Comparison of ENCODE assay signal across 9 mouse cellular contexts in the genomic region with DNA sequence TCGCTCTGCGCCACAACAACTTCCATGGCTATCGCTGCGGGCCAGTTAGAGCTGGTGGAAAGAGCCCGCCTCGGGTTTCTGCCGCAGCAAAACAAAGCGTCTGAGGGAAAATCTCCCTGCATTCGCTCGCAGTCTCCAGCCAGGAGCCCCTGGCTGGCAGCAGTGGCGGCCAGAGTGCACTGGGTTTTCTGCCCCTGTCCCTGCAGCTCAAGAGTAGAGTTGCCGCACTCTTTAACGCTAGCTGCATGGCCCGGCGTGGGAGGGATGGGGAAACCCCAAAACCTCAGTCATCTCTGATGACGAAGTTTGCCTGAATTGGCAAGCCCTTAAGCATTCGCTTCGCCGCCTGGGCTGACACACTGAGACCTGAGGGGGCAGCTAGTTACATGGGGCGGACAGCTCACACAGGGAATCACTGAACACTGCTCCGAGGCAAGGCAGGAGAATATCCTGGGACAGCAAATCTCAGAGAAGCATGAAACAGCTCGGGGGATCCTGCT. TPM values are rescaled to one million over a fixed set of nuclear protein-coding genes. Genes with fewer than 3 reads are reported as not detected.
A peak's percentile ranks its signal among the peaks of the same experiment; 100 is the strongest.
DNase-seq lines count a peak whose midpoint lies in the region; ATAC-seq lines count a peak whose summit lies in the region.
"Had no signal": no experiment of that assay in that cellular context is flagged by ENCODE, and none has a peak within 500 bp of the region (broad histone marks: within the 10 kb centered on the region; RNA-seq: fewer than 3 reads in every experiment).

Kcnk10 (minus strand) TSS at position 450 of the 500 bp plus-strand sequence.

- WGBS in heart, embryonic 13.5 days = under 1% methylated on average over 22 of the region's 22 CpGs
- WGBS in limb, embryonic 11.5 days = 1% methylated on average over 22 of the region's 22 CpGs

- no peaks in the 10 kb centered on the region for H3K9me3 ChIP-seq in heart, embryonic 13.5 days
- H3K9me3 ChIP-seq in limb, embryonic 11.5 days (ENCODE audit: control insufficient read depth, low read length) = no peaks in the 10 kb centered on the region

- H3K4me3 ChIP-seq in heart, embryonic 13.5 days = peak within 1 kb of the TSS; percentile 49
- H3K4me3 ChIP-seq in limb, embryonic 11.5 days (ENCODE audit: low read depth, low read length) = peak within 1 kb of the TSS; percentile 26

- no peaks in the 10 kb centered on the region for H3K36me3 ChIP-seq in heart, embryonic 13.5 days
- no peaks in the 10 kb centered on the region for H3K36me3 ChIP-seq in limb, embryonic 11.5 days (ENCODE audit: control insufficient read depth, insufficient read depth, low read length)
- H3K36me3 ChIP-seq: G1E had no signal

- peak within 1 kb of the TSS; percentile 70 for H3K9ac ChIP-seq in heart, embryonic 13.5 days
- peak within 1 kb of the TSS; percentile 38; the same call in 1 of the 2 replicates for H3K9ac ChIP-seq in limb, embryonic 11.5 days (ENCODE audit: low read length)

- H3K4me1 ChIP-seq in heart, embryonic 13.5 days = peaks cover 20% of the 10 kb centered on the region
- peaks cover 3% of the 10 kb centered on the region; the same call in 1 of the 2 replicates for H3K4me1 ChIP-seq in limb, embryonic 11.5 days (ENCODE audit: control insufficient read depth, insufficient read depth, low read length)

- DNase-seq in heart, adult 11 months = no peak
- DNase-seq in B cell, adult 2 months = peak; percentile 90 to 93
- DNase-seq in cerebellum, adult 9-11 months = peak; percentile 80
- peak; percentile 22 to 58 for DNase-seq in frontal cortex, postnatal 36 days (ENCODE audit: low spot score in 2 of 2)
- DNase-seq in limb, embryonic 11.5 days (ENCODE audit: low spot score) = peak; percentile 61
- peak; percentile 7 to 11 for DNase-seq in right cerebral cortex, postnatal 36 days (ENCODE audit: low spot score in 2 of 2)
- no peak for DNase-seq in urinary bladder, postnatal 10 days (ENCODE audit: low spot score)

- H3K27ac ChIP-seq in heart, embryonic 13.5 days (replicated peaks) = no peak within 1 kb of the TSS
- no peak within 1 kb of the TSS for H3K27ac ChIP-seq in limb, embryonic 11.5 days (replicated peaks; ENCODE audit: low read depth, low read length)

- ATAC-seq in heart, embryonic 13.5 days (ENCODE audit: extremely low read depth, insufficient number of reproducible peaks, low FRiP score, low TSS enrichment) = no peak
- no peak for ATAC-seq in limb, embryonic 11.5 days (ENCODE audit: insufficient number of reproducible peaks, low FRiP score, low TSS enrichment, low read depth)

- H3K27me3 ChIP-seq in heart, embryonic 13.5 days (replicated peaks) = peaks cover 65% of the 10 kb centered on the region
- peaks cover 46% of the 10 kb centered on the region for H3K27me3 ChIP-seq in limb, embryonic 11.5 days (ENCODE audit: control insufficient read depth, insufficient read depth, low read length)

- H3K4me2 ChIP-seq in heart, embryonic 13.5 days = peak within 1 kb of the TSS; percentile 77
- H3K4me2 ChIP-seq in limb, embryonic 11.5 days (ENCODE audit: low read depth, severe bottlenecking) = peak within 1 kb of the TSS; percentile 65

RNA-seq across cellular contexts. Expression of gene Kcnk10, which starts in this region (rescaled TPM):
- 0.08 and 0.15 TPM in 2 replicates for polyA plus RNA-seq in heart, embryonic 13.5 days (2015; fragmentation: Nextera tagmentation; extraction: Ambion mirVana)
- not detected in 2 replicates for polyA plus RNA-seq in limb, embryonic 11.5 days (2014; fragmentation: Nextera tagmentation; extraction: Ambion mirVana)
- polyA plus RNA-seq: G1E had no signal

Comparison
In these comparisons a context has a peak if more than half of its experiments do, and no peak if none do; other contexts are left out.
1. Peak in DNase-seq, H3K4me3 ChIP-seq, H3K9ac ChIP-seq and H3K4me2 ChIP-seq in limb, embryonic 11.5 days; RNA of the gene not detected or under 1 TPM.
2. DNase-seq: peak in B cell, adult 2 months (2 of 2), cerebellum, adult 9-11 months (single experiment), frontal cortex, postnatal 36 days (2 of 2) and right cerebral cortex, postnatal 36 days (2 of 2); none in heart, adult 11 months (single experiment) and urinary bladder, postnatal 10 days (single experiment).